Mouse (Mus musculus) bone marrow, adult 2 months (tissue): ENCODE measurements at regions not wholly inside any gene's neighbourhood (a gene's known extent, or its start where the extent isn't known, plus 50 kb on each side); places are given as distances from the start of the nearest gene placed in this dataset.

Experiments
- CTCF ChIP-seq: fragments of 200-500 bp; IDR thresholded peaks from 2 replicates; pipeline ENCODE4 v1.5.1; 2011; ENCODE audit warnings: low read length, control low read depth; ENCODE audit not compliant: control insufficient read depth, insufficient read depth
- POLR2A ChIP-seq: fragments of 200-500 bp; IDR thresholded peaks from 2 replicates; pipeline ENCODE4 v1.6.1; 2011; ENCODE audit warnings: low read depth, mild to moderate bottlenecking, control low read depth, low read length, borderline replicate concordance; ENCODE audit not compliant: control insufficient read depth

GRCm38 (mm10) chr6:99932923-99933322, 206.7 kb upstream of the Prok2 start:
- no peak for TF ChIP-seq CTCF
- TF ChIP-seq POLR2A = no peak
